Mouse (Mus musculus) lung, adult 18-20 months (tissue): ENCODE results near the gene Des.

ENCODE experiments used
- DNase-seq, 2 experiments: peaks; one replicate each; pipeline ENCODE4 v3.0.0; 2022; ENCODE audit warnings: mixed read lengths in 2 of 2

The Des gene

GRCm38 (mm10) chr1:75360112-75361031, at the start of gene Des:
Gene Des, plus strand, starts transcription at chr1:75360329.
- peak; percentile 53 to 63 for DNase-seq

GRCm38 (mm10) chr1:75311694-75312093, 48.4 kb upstream of the Des start:
- no peak for DNase-seq

- DNase-seq = no peak
Observed at GRCm38 (mm10) chr1:75315011-75315410, 45.1 kb upstream of the Des start.

- DNase-seq = no peak
Observed at GRCm38 (mm10) chr1:75315456-75316365, 44.4 kb upstream of the Des start.

- DNase-seq = peak; percentile 92 to 95
Observed at GRCm38 (mm10) chr1:75316861-75317240, 43.3 kb upstream of the Des start.

- peak; percentile 100 for DNase-seq
Observed at GRCm38 (mm10) chr1:75317241-75318201, 42.6 kb upstream of the Des start, which contains the start of gene Dnpep. Gene Dnpep, minus strand, starts transcription at chr1:75317990.

- no peak for DNase-seq
Observed at GRCm38 (mm10) chr1:75318301-75318700, 41.8 kb upstream of the Des start.

- DNase-seq = no peak
Observed at GRCm38 (mm10) chr1:75318736-75319135, 41.4 kb upstream of the Des start.

GRCm38 (mm10) chr1:75319166-75319565, 41.0 kb upstream of the Des start:
- DNase-seq = no peak

- no peak for DNase-seq
Observed at GRCm38 (mm10) chr1:75327461-75327860, 32.7 kb upstream of the Des start.

GRCm38 (mm10) chr1:75331271-75331670, 28.9 kb upstream of the Des start:
- DNase-seq = no peak

- no peak for DNase-seq
Observed at GRCm38 (mm10) chr1:75336461-75336860, 23.7 kb upstream of the Des start.

GRCm38 (mm10) chr1:75337097-75337496, 23.0 kb upstream of the Des start:
- no peak for DNase-seq

- no peak for DNase-seq
Observed at GRCm38 (mm10) chr1:75338091-75338694, 21.9 kb upstream of the Des start.

- no peak for DNase-seq
Observed at GRCm38 (mm10) chr1:75339337-75339736, 20.8 kb upstream of the Des start.

GRCm38 (mm10) chr1:75340519-75340918, 19.6 kb upstream of the Des start:
- DNase-seq = no peak

- DNase-seq = peak; percentile 55 to 68
Observed at GRCm38 (mm10) chr1:75342874-75343416, 17.2 kb upstream of the Des start.

GRCm38 (mm10) chr1:75344291-75345035, 15.7 kb upstream of the Des start:
- no peak for DNase-seq

GRCm38 (mm10) chr1:75345036-75345935, 14.8 kb upstream of the Des start:
- DNase-seq = no peak

GRCm38 (mm10) chr1:75347279-75347678, 12.8 kb upstream of the Des start:
- DNase-seq = no peak
